Mouse (Mus musculus): ENCODE data around the gene Tmem51. TPM values are rescaled to one million over a fixed set of nuclear protein-coding genes. Genes with fewer than 3 reads are reported as not detected.
A peak's percentile ranks its signal among the peaks of the same experiment; 100 is the strongest.
"Not testable (repeated sequence)": the region's sequence is repeated elsewhere in the genome, so short reads cannot be mapped to it uniquely, and the experiment has no call there.

The Tmem51 gene
- polyA plus RNA-seq, 1 experiment from 2014 or later: 26.8 TPM

DNA sequence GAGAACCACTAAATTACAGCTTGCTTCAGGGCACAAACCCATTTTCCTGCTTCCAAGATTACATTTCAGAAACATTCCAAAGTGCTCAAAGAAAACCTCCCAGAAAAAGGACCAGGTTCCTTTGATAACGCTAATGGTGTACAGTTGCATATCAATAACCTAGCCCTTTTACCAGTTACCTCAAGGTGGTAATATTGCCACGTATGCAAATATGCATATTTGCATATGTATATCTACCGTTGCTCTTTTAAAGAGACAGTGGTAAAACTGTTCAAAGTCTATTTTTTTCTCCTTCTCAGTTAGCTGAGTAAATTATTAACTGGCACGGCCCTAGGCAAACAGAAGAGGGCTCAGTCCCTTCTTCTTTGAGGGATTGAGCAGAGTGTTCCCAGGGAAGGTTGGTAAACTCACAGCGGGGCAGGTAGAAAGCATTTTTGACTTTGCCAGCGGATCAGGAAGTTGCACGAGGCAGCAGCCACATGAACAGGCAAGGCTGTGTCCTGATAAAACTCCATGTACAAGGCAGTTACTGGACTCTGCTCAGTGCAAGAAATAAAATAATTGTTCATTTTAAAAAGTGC lies 84.5 kb downstream of the Tmem51 start:
- ATAC-seq (ENCODE audit: insufficient number of reproducible peaks, low FRiP score, low TSS enrichment, low read depth): no peak
- Histone ChIP-seq H3K9ac (no peak overlapping the region), H3K27me3 (no peaks in the 10 kb centered on the region), H3K9me3 (no peaks in the 10 kb centered on the region), H3K4me1 (peaks cover 6% of the 10 kb centered on the region), H3K27ac (no peak overlapping the region), H3K36me3 (no peaks in the 10 kb centered on the region), H3K4me2 (no peak overlapping the region), H3K4me3 (no peak overlapping the region)
- 52% methylated on average over 7 of the region's 7 CpGs for WGBS

DNA sequence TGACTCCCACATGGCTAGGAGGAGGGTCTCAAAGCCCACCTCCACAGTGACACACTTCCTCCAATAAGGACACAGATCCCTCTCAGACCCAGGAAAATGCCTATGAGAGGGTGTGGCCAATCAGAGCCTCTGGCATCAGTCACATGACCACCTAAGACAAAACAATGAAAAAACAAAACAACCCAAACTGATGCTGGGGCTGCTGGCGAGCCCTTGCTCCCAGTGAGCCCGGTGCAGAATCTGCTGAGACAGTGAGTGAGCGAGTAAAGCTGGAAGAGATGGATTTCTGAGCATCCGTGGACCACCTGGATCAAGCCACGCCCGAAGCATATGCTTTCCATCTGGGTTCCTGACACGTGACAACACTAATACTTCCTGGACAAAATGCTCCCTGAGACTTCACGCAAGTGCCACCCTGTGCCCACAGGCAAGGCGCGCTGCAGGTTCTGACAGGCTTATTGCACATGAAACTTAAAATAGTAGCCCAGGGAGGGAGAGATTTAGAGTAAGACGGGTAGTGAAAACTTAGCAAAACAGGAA lies 85.8 kb downstream of the Tmem51 start:
- WGBS: 8% methylated on average over 11 of the region's 11 CpGs
- H3K27ac ChIP-seq: no peak overlapping the region
- H3K4me3 ChIP-seq: peak overlapping the region; percentile 28
- H3K4me2 ChIP-seq: peak overlapping the region; percentile 42
- no peaks in the 10 kb centered on the region for H3K9me3 ChIP-seq
- no peaks in the 10 kb centered on the region for H3K36me3 ChIP-seq
- no peaks in the 10 kb centered on the region for H3K27me3 ChIP-seq
- no peak overlapping the region for H3K9ac ChIP-seq
- no peak for ATAC-seq (ENCODE audit: insufficient number of reproducible peaks, low FRiP score, low TSS enrichment, low read depth)
- peaks cover 6% of the 10 kb centered on the region for H3K4me1 ChIP-seq

DNA sequence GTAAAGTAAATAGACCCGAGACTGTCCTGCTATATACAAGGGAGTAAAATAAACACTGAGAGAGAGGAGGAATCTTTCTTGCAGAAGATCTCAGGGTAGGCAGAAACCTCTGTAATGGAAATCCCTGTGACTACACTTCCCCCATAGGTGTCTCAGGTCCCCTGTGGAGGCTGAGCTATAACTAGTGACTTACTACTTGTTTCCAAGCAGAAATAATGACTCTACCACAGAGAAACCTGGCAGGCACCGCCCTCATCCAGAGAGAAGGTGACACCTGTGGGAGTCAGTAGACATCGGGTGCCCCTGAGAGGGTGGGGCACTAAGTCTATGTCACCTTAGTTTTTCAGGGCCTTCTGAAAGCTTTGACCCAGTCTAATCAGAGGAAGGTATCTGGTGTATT lies 87.2 kb downstream of the Tmem51 start:
- Histone ChIP-seq H3K36me3 (no peaks in the 10 kb centered on the region), H3K9ac (no peak overlapping the region), H3K4me2 (no peak overlapping the region), H3K4me3 (no peak overlapping the region), H3K9me3 (no peaks in the 10 kb centered on the region), H3K27me3 (no peaks in the 10 kb centered on the region), H3K27ac (no peak overlapping the region), H3K4me1 (peaks cover 6% of the 10 kb centered on the region)
- WGBS: 73% methylated on average over 3 of the region's 3 CpGs
- ATAC-seq (ENCODE audit: insufficient number of reproducible peaks, low FRiP score, low TSS enrichment, low read depth): no peak

DNA sequence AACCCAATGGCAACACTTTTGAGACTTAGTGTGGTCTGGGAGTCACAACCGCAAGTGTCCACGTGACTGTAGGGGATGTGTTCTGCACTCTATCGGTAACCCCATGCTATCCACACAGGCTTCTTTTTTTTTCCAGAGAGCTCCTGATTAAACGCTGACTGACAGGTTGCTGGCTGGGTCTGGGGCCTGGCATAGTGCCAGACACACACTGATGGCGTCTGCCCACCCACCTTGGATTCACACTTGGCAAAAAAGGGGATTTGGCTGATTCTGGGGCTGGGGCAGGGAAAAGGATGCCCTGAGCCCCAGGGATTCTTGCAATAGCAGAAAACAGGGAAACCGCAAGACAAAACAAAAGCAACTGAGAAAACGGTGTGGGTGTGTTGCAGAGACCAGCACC lies 88.0 kb downstream of the Tmem51 start:
- Histone ChIP-seq H3K9me3 (no peaks in the 10 kb centered on the region), H3K4me2 (no peak overlapping the region), H3K4me1 (peaks cover 6% of the 10 kb centered on the region), H3K27ac (no peak overlapping the region), H3K4me3 (no peak overlapping the region), H3K9ac (no peak overlapping the region), H3K36me3 (no peaks in the 10 kb centered on the region), H3K27me3 (no peaks in the 10 kb centered on the region)
- no peak for ATAC-seq (ENCODE audit: insufficient number of reproducible peaks, low FRiP score, low TSS enrichment, low read depth)
- 73% methylated on average over 7 of the region's 7 CpGs for WGBS

DNA sequence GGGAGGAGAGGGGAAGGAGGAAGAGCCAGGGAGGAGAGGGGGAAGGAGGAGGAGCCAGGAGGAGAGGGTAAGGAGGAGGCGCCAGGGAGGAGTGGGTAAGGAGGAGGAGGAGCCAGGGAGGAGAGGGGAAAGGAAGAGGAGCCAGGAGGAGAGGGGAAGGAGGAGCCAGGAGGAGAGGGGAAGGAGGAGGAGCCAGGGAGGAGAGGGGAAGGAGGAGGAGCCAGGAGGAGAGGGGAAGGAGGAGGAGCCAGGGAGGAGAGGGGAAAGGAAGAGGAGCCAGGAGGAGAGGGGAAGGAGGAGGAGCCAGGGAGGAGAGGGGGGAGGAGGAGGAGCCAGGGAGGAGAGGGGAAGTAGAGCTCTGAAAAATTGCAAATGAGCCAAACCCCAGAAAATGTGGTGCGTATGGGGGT lies 90.0 kb downstream of the Tmem51 start:
- not testable (repeated sequence) for H3K36me3 ChIP-seq; H3K27me3 ChIP-seq; H3K9ac ChIP-seq; H3K4me2 ChIP-seq; H3K4me3 ChIP-seq; ATAC-seq (ENCODE audit: insufficient number of reproducible peaks, low FRiP score, low TSS enrichment, low read depth); H3K27ac ChIP-seq; H3K9me3 ChIP-seq; H3K4me1 ChIP-seq
- WGBS: 57% methylated on average over 2 of the region's 2 CpGs

DNA sequence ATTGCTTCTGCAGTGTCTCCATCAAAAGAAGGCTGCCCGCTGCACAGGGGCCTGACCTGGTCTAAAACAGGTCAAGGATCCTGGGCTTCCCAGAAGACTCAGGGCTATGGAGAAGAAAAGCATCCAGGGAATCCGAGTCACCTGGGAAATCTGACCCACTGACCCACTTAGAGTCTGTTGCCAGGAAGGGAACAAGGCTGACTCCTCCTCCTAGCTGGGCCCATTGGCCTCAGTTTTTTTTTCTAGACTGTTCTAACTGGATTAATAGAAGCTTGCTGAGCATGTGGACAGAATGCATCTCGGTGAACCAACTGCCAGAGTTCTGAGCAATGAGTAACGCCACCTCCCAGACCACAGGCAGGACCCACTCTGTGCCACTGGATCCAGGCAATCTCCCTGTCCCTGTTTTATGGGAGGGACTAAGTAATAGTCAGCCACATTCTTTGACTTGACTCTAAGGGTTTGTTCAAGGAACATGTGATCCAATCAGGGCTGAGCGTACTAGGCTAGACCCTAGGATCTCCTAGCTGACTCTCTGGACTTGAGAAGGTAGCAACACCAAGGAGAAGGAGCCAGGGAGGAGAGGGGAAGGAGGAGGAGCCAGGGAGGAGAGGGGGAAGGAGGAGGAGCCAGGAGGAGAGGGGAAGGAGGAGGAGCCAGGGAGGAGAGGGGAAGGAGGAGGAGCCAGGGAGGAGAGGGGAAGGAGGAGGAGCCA lies 90.6 kb downstream of the Tmem51 start:
- Histone ChIP-seq H3K4me3 (no peak overlapping the region), H3K4me1 (peaks cover 6% of the 10 kb centered on the region), H3K9me3 (no peaks in the 10 kb centered on the region), H3K27me3 (no peaks in the 10 kb centered on the region), H3K27ac (no peak overlapping the region), H3K36me3 (no peaks in the 10 kb centered on the region), H3K9ac (no peak overlapping the region), H3K4me2 (no peak overlapping the region)
- no peak for ATAC-seq (ENCODE audit: insufficient number of reproducible peaks, low FRiP score, low TSS enrichment, low read depth)
- WGBS: 74% methylated on average over 5 of the region's 5 CpGs

DNA sequence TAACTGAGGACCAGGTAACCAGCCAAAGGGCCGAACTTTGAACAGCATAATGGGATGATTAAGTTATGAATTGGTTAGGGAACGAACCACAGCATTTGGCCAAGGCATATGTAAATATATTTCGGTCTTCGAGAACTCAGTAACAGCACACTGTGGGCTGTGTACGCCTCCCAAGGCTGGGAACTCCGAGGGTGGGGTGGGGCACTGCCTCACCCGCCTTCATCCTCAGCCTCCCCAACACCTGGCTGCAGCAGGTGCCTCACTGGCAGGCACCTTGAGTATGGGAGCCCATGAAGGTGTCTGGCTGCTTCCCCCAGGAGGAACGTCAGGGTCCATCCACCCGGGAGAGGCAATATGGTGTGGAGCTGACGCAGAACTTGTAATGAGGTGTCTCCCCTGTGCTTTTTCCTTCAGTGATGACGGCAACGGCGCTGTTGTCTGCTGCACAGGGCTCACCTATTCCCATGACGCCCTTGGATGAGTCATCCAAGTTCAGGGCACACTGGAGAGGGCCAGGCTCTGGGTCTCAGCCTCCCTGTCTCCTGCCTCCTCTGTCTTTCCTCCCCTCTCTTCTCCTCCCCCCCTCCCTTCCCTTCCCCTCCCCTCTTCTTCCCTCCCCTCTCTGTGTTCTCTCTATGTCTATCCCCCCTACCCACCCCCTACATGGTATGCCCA lies 91.4 kb downstream of the Tmem51 start:
- Histone ChIP-seq H3K9me3 (no peaks in the 10 kb centered on the region), H3K36me3 (no peaks in the 10 kb centered on the region), H3K4me1 (no peaks in the 10 kb centered on the region), H3K27me3 (no peaks in the 10 kb centered on the region), H3K9ac (no peak overlapping the region), H3K27ac (no peak overlapping the region), H3K4me2 (no peak overlapping the region), H3K4me3 (no peak overlapping the region)
- 76% methylated on average over 14 of the region's 14 CpGs for WGBS
- ATAC-seq (ENCODE audit: insufficient number of reproducible peaks, low FRiP score, low TSS enrichment, low read depth): no peak

DNA sequence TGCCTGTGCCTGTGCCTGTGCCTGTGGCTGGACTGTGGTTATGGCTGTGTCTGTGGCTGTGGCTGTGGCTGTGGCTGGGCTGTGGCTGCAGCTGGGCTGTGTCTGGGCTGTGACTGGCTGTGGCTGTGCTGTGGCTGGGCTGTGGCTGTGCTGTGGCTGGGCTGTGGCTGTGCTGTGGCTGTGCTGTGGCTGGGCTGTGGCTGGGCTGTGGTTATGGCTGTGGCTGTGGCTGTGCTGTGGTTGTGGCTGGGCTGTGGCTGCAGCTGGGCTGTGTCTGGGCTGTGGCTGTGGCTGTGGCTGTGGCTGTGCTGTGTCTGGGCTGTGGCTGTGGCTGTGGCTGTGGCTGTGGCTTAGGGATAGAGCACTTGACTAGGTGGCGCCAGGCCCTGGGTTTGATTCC lies 95.9 kb downstream of the Tmem51 start:
- Histone ChIP-seq H3K27me3 (no peaks in the 10 kb centered on the region), H3K27ac (no peak overlapping the region), H3K4me2 (no peak overlapping the region), H3K9me3 (no peaks in the 10 kb centered on the region), H3K4me3 (no peak overlapping the region), H3K9ac (no peak overlapping the region), H3K4me1 (no peaks in the 10 kb centered on the region), H3K36me3 (no peaks in the 10 kb centered on the region)
- ATAC-seq (ENCODE audit: insufficient number of reproducible peaks, low FRiP score, low TSS enrichment, low read depth): no peak
- 87% methylated on average over 1 of the region's 1 CpGs for WGBS

DNA sequence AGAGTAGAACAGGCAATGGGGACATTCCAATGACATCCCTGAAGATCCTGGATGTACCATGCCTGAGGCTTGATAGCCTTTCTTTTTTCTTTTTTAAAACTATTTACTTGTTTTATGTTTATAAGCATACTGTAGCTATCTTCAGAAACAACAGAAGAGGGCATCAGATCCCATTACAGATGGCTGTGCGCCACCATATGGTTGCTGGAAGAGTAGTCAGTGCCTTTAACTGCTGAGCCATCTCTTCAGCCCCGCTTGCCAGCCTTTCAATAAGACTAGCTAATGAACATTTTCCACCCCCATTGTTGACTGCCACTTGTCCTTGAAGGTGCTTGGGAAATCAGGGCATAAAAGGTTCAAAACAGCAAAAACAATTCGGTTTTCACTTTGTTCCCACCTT lies 100.4 kb downstream of the Tmem51 start:
- no peak overlapping the region for H3K9ac ChIP-seq
- peaks cover 3% of the 10 kb centered on the region; the same call in 1 of the 2 replicates for H3K4me1 ChIP-seq
- H3K4me3 ChIP-seq: no peak overlapping the region
- 69% methylated on average over 3 of the region's 3 CpGs for WGBS
- H3K4me2 ChIP-seq: no peak overlapping the region
- no peak for ATAC-seq (ENCODE audit: insufficient number of reproducible peaks, low FRiP score, low TSS enrichment, low read depth)
- no peaks in the 10 kb centered on the region for H3K36me3 ChIP-seq
- no peak overlapping the region for H3K27ac ChIP-seq
- no peaks in the 10 kb centered on the region for H3K9me3 ChIP-seq
- no peaks in the 10 kb centered on the region for H3K27me3 ChIP-seq

DNA sequence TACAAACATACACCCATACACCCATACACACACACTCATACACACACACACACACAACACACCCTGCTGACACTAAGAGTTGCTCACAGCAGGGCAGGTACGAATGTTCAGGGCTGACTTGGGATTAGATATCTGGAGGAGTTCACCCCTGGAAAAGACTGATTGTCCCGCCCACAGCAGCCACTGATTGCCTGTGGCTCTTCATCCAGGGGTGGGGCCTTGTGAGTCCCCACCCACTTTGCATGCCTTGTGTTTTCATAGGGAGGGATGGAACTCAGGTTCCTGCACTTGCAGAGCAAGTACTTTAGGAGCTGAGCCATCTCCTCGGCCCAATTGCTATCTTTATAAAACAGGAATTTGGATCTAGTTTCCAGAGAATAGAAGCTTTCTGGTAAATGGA lies 102.6 kb downstream of the Tmem51 start:
- H3K27me3 ChIP-seq: no peaks in the 10 kb centered on the region
- H3K9ac ChIP-seq: no peak overlapping the region
- no peaks in the 10 kb centered on the region for H3K36me3 ChIP-seq
- no peak for ATAC-seq (ENCODE audit: insufficient number of reproducible peaks, low FRiP score, low TSS enrichment, low read depth)
- no peaks in the 10 kb centered on the region for H3K9me3 ChIP-seq
- H3K4me1 ChIP-seq: peaks cover 5% of the 10 kb centered on the region; the same call in 1 of the 2 replicates
- H3K4me2 ChIP-seq: no peak overlapping the region
- H3K4me3 ChIP-seq: no peak overlapping the region
- no peak overlapping the region for H3K27ac ChIP-seq
- WGBS: 63% methylated on average over 3 of the region's 3 CpGs

All from limb, embryonic 15.5 days (tissue).